Mouse (Mus musculus): ENCODE data around the gene Ints5.

Ints5 gene

GRCm38 (mm10) chr19:8945251-8945650 lies 52.4 kb downstream of the Ints5 start:
- in situ Hi-C loops (cut with MboI; ENCODE audit: unreplicated experiment in 2 of 2) = loop anchor here in 1 of 2 experiments (25.0 kb wide), 1 partner anchor 208 kb away; the partner anchor contains the start of genes 1700092M07Rik, Stx5a and Wdr74

GRCm38 (mm10) chr19:8946929-8947328 lies 54.1 kb downstream of the Ints5 start:
- in situ Hi-C loops (cut with MboI; ENCODE audit: unreplicated experiment in 2 of 2) = loop anchor here in 1 of 2 experiments (25.0 kb wide), 1 partner anchor 210 kb away; the partner anchor contains the start of genes 1700092M07Rik, Stx5a and Wdr74

Data from v-Abl transformed pro-B cells (cell line).